Mouse (Mus musculus): ENCODE measurements around the gene Wdr4. TPM values are rescaled to one million over a fixed set of nuclear protein-coding genes. Genes with fewer than 3 reads are reported as not detected.

The Wdr4 gene
- polyA plus RNA-seq, 1 experiment from 2014 or later, result 32.7 TPM

DNA sequence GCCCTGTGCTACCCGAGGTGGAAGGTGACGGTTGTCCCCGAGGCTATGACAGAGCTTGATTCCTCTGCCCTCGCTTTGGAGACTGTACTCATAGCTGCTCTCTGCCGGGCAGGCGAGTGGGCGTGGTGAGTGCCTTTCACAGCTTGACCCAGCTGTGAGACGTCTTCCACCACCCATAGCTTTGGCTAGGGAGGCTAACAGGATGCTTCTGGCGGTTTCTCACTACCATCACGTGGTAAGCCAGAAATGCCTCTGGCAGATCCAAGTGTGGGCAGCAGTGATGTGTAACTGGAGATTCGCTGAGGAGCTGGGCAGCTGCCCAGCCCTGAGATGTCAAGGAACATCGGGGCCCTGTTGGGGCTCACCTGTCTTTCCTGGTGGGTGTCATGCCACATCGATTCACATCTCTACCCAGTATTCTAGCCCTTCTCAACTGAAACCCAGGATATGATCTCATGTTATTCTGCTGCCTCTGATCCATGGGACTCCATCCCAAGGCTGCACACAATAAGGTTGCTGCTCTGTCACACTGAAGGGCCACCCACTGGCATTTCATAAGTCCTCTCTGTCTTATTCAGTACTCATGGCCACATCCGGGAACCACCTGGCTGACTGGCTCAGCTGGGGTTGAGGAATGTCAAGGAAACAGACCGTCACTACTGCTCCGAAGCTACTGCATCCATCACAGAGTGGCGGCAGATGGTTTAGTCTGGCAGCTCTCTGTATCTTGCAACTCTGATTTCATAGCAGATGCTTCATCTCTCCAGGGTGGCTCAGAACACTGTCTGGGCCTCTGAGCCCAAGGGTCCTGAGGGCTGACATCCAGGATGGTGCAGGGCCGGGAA lies 62.8 kb downstream of the Wdr4 start:
- Histone ChIP-seq H3K4me1 (peaks cover 8% of the 10 kb centered on the region), H3K27ac (replicated peaks) (no peak overlapping the region), H3K9ac (no peak overlapping the region), H3K4me3 (replicated peaks) (no peak overlapping the region), H3K27me3 (no peaks in the 10 kb centered on the region), H3K9me3 (replicated peaks) (no peaks in the 10 kb centered on the region), H3K4me2 (replicated peaks) (no peak overlapping the region), H3K36me3 (peaks cover 4% of the 10 kb centered on the region; the same call in 1 of the 2 replicates)
- WGBS, result 60% methylated on average over 18 of the region's 18 CpGs
- 0 out of 2 replicates have a peak, but pooled peaks have one; percentile 44 for ATAC-seq (ENCODE audit: insufficient number of reproducible peaks, low FRiP score, low TSS enrichment, low read depth)

DNA sequence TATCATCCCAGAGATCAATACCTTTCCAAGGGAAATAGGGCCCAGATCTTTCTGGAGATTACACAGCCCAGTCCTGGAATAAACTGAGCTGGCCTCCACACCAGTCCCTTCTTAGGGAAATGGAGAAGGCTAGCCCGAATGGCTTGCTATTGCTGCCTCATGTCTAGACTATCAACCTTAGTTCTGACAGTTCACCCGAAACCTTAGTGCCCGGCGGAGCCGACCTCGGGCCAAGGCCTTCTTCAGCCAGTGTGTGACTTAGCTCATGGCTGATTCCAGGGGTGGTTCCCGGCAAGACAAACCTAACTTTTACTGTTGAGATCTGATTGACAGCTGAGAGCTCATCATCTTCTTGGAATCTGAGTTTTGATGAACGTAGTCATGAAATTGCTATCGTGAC lies 65.7 kb downstream of the Wdr4 start:
- WGBS, result 81% methylated on average over 9 of the region's 9 CpGs
- H3K27ac ChIP-seq (replicated peaks), result no peak overlapping the region

GRCm38 (mm10) chr17:31453476-31453875 lies 66.3 kb downstream of the Wdr4 start:
- no peaks in the 10 kb centered on the region for H3K27me3 ChIP-seq
- H3K9ac ChIP-seq, result no peak overlapping the region
- no peaks in the 10 kb centered on the region for H3K9me3 ChIP-seq (replicated peaks)
- ATAC-seq (ENCODE audit: insufficient number of reproducible peaks, low FRiP score, low TSS enrichment, low read depth), result no peak
- H3K4me2 ChIP-seq (replicated peaks), result no peak overlapping the region
- H3K4me3 ChIP-seq (replicated peaks), result no peak overlapping the region
- H3K4me1 ChIP-seq, result peaks cover 17% of the 10 kb centered on the region
- 77% methylated on average over 3 of the region's 3 CpGs for WGBS
- H3K36me3 ChIP-seq, result peaks cover 4% of the 10 kb centered on the region; the same call in 1 of the 2 replicates
- no peak overlapping the region for H3K27ac ChIP-seq (replicated peaks)

More for the DNA sequence above, 65.7 kb downstream of the Wdr4 start:
- H3K4me1 ChIP-seq, result peaks cover 17% of the 10 kb centered on the region
- no peak overlapping the region for H3K4me3 ChIP-seq (replicated peaks)
- peaks cover 4% of the 10 kb centered on the region; the same call in 1 of the 2 replicates for H3K36me3 ChIP-seq
- H3K4me2 ChIP-seq (replicated peaks), result no peak overlapping the region
- no peaks in the 10 kb centered on the region for H3K9me3 ChIP-seq (replicated peaks)
- H3K9ac ChIP-seq, result no peak overlapping the region
- ATAC-seq (ENCODE audit: insufficient number of reproducible peaks, low FRiP score, low TSS enrichment, low read depth), result no peak
- no peaks in the 10 kb centered on the region for H3K27me3 ChIP-seq

- H3K27me3 ChIP-seq, result no peaks in the 10 kb centered on the region
- WGBS, result 64% methylated on average over 2 of the region's 2 CpGs
Observed at GRCm38 (mm10) chr17:31452816-31453215, 67.0 kb downstream of the Wdr4 start.

GRCm38 (mm10) chr17:31451179-31451708 lies 68.5 kb downstream of the Wdr4 start:
- H3K4me2 ChIP-seq (replicated peaks), result no peak overlapping the region
- H3K4me1 ChIP-seq, result peaks cover 9% of the 10 kb centered on the region
- H3K36me3 ChIP-seq, result peaks cover 4% of the 10 kb centered on the region
- H3K27ac ChIP-seq (replicated peaks), result peak overlapping the region; percentile 40
- WGBS, result 38% methylated on average over 8 of the region's 8 CpGs
- no peaks in the 10 kb centered on the region for H3K9me3 ChIP-seq (replicated peaks)
- ATAC-seq (ENCODE audit: insufficient number of reproducible peaks, low FRiP score, low TSS enrichment, low read depth), result no peak
- no peak overlapping the region for H3K9ac ChIP-seq
- H3K27me3 ChIP-seq, result no peaks in the 10 kb centered on the region
- no peak overlapping the region for H3K4me3 ChIP-seq (replicated peaks)

More at GRCm38 (mm10) chr17:31452816-31453215, 67.0 kb downstream of the Wdr4 start:
- no peak for ATAC-seq (ENCODE audit: insufficient number of reproducible peaks, low FRiP score, low TSS enrichment, low read depth)
- Histone ChIP-seq H3K27ac (replicated peaks) (no peak overlapping the region), H3K4me1 (peaks cover 17% of the 10 kb centered on the region), H3K36me3 (peaks cover 4% of the 10 kb centered on the region; the same call in 1 of the 2 replicates), H3K4me2 (replicated peaks) (no peak overlapping the region), H3K9ac (no peak overlapping the region), H3K9me3 (replicated peaks) (no peaks in the 10 kb centered on the region), H3K4me3 (replicated peaks) (no peak overlapping the region)

DNA sequence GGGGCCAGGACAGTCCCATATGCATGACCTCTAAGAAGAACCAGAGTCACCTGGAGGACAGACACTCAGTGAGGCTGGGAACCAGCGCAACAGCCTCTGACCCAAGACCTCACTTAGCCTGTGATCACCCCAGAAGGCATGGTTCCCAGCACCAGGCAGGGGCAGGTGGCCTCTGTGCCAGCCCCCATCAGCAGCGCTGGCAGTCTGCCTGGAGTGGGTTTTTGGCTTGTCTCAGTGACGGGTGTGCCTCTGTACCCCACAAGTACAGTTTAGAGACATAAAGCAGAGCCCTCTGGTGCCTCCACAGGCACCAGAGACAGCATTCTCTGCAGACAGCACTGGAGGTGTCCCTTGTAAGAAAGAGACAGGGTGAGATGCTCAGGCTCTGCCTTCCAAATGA lies 69.6 kb downstream of the Wdr4 start:
- Histone ChIP-seq H3K4me1 (peaks cover 9% of the 10 kb centered on the region), H3K4me2 (replicated peaks) (no peak overlapping the region), H3K27ac (replicated peaks) (no peak overlapping the region), H3K9ac (no peak overlapping the region), H3K27me3 (no peaks in the 10 kb centered on the region), H3K36me3 (no peaks in the 10 kb centered on the region; the same call in 1 of the 2 replicates), H3K4me3 (replicated peaks) (no peak overlapping the region), H3K9me3 (replicated peaks) (no peaks in the 10 kb centered on the region)
- no peak for ATAC-seq (ENCODE audit: insufficient number of reproducible peaks, low FRiP score, low TSS enrichment, low read depth)
- WGBS, result 74% methylated on average over 3 of the region's 3 CpGs

- no peaks in the 10 kb centered on the region; the same call in 1 of the 2 replicates for H3K36me3 ChIP-seq
- 63% methylated on average over 1 of the region's 1 CpGs for WGBS
- no peak overlapping the region for H3K27ac ChIP-seq (replicated peaks)
- peaks cover 9% of the 10 kb centered on the region for H3K4me1 ChIP-seq
- H3K9me3 ChIP-seq (replicated peaks), result no peaks in the 10 kb centered on the region
- H3K4me2 ChIP-seq (replicated peaks), result no peak overlapping the region
- H3K4me3 ChIP-seq (replicated peaks), result no peak overlapping the region
- no peaks in the 10 kb centered on the region for H3K27me3 ChIP-seq
- H3K9ac ChIP-seq, result no peak overlapping the region
- no peak for ATAC-seq (ENCODE audit: insufficient number of reproducible peaks, low FRiP score, low TSS enrichment, low read depth)
Observed at GRCm38 (mm10) chr17:31448519-31448918, 71.3 kb downstream of the Wdr4 start.

- no peaks in the 10 kb centered on the region for H3K27me3 ChIP-seq
- H3K27ac ChIP-seq (replicated peaks), result no peak overlapping the region
- no peaks in the 10 kb centered on the region for H3K9me3 ChIP-seq (replicated peaks)
- no peaks in the 10 kb centered on the region; the same call in 1 of the 2 replicates for H3K36me3 ChIP-seq
- peaks cover 9% of the 10 kb centered on the region for H3K4me1 ChIP-seq
- no peak overlapping the region for H3K4me2 ChIP-seq (replicated peaks)
- WGBS, result 69% methylated on average over 5 of the region's 5 CpGs
- no peak for ATAC-seq (ENCODE audit: insufficient number of reproducible peaks, low FRiP score, low TSS enrichment, low read depth)
- no peak overlapping the region for H3K4me3 ChIP-seq (replicated peaks)
- H3K9ac ChIP-seq, result no peak overlapping the region
Observed at GRCm38 (mm10) chr17:31447766-31448165, 72.0 kb downstream of the Wdr4 start.

GRCm38 (mm10) chr17:31445061-31445731 lies 74.6 kb downstream of the Wdr4 start:
- 0 out of 2 replicates have a peak, but pooled peaks have one; percentile 44 for ATAC-seq (ENCODE audit: insufficient number of reproducible peaks, low FRiP score, low TSS enrichment, low read depth)
- 14% methylated on average over 7 of the region's 7 CpGs for WGBS
- Histone ChIP-seq H3K4me3 (replicated peaks) (no peak overlapping the region), H3K36me3 (no peaks in the 10 kb centered on the region; the same call in 1 of the 2 replicates), H3K27me3 (no peaks in the 10 kb centered on the region), H3K9me3 (replicated peaks) (no peaks in the 10 kb centered on the region), H3K27ac (replicated peaks) (no peak overlapping the region), H3K9ac (no peak overlapping the region), H3K4me1 (peaks cover 2% of the 10 kb centered on the region; the same call in 1 of the 2 replicates), H3K4me2 (replicated peaks) (no peak overlapping the region)
